Mouse (Mus musculus) olfactory bulb, adult 2 months (tissue): Measurements from ENCODE around the gene Gjc3.

ENCODE experiments used
- CTCF ChIP-seq: fragments of 200-500 bp; IDR thresholded peaks from 2 replicates; pipeline ENCODE4 v1.5.1; 2012; ENCODE audit warnings: low read depth, mild to moderate bottlenecking, low read length, moderate library complexity; ENCODE audit not compliant: insufficient read depth
- POLR2A ChIP-seq: fragments of 200-500 bp; IDR thresholded peaks from 2 replicates; pipeline ENCODE4 v1.6.1; 2012; ENCODE audit warnings: mild to moderate bottlenecking, low read depth, low read length, moderate library complexity; ENCODE audit not compliant: insufficient read depth

GRCm38 (mm10) chr5:137943133-137943532 lies 19.8 kb downstream of the Gjc3 start:
- TF ChIP-seq CTCF, result no peak
- no peak for TF ChIP-seq POLR2A
